Mouse (Mus musculus): ENCODE measurements at regions not wholly inside any gene's neighbourhood (a gene's known extent, or its start where the extent isn't known, plus 50 kb on each side); places are given as distances from the start of the nearest gene placed in this dataset.

GRCm38 (mm10) chr2:118013156-118013555, 98.5 kb upstream of the Thbs1 start:
- Histone ChIP-seq H3K9ac (no peak overlapping the region), H3K36me3 (ENCODE audit: poor library complexity, severe bottlenecking) (no peaks in the 10 kb centered on the region), H3K27me3 (no peaks in the 10 kb centered on the region), H3K4me1 (no peaks in the 10 kb centered on the region), H3K4me3 (no peak overlapping the region), H3K27ac (no peak overlapping the region), H3K9me3 (replicated peaks) (no peaks in the 10 kb centered on the region), H3K4me2 (no peak overlapping the region)
- 84% methylated on average over 3 of the region's 3 CpGs for WGBS
- ATAC-seq = no peak

DNA sequence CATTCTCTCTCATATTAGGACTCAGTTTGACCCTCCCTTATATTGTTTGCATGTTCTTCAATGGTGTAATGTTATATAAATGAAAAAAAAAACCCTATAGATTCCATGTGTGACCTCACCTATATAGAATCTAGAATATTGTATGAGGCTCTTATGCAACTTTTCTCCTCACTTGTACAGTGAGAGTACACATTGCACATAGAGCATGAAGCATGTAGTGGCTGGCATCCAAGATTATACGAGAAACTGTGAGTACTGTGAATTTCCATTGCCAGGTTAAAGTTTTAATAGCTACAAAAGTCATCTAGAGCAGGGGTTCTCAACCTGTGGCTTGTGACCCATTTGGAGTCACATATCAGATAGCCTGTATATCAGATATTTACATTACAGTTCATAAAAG, 96.5 kb upstream of the Thbs1 start:
- Histone ChIP-seq H3K4me1 (no peaks in the 10 kb centered on the region), H3K36me3 (ENCODE audit: poor library complexity, severe bottlenecking) (no peaks in the 10 kb centered on the region), H3K27me3 (no peaks in the 10 kb centered on the region), H3K9me3 (replicated peaks) (no peaks in the 10 kb centered on the region), H3K4me3 (no peak overlapping the region), H3K27ac (no peak overlapping the region), H3K4me2 (no peak overlapping the region), H3K9ac (no peak overlapping the region)
- no peak for ATAC-seq
- 79% methylated on average over 1 of the region's 1 CpGs for WGBS

DNA sequence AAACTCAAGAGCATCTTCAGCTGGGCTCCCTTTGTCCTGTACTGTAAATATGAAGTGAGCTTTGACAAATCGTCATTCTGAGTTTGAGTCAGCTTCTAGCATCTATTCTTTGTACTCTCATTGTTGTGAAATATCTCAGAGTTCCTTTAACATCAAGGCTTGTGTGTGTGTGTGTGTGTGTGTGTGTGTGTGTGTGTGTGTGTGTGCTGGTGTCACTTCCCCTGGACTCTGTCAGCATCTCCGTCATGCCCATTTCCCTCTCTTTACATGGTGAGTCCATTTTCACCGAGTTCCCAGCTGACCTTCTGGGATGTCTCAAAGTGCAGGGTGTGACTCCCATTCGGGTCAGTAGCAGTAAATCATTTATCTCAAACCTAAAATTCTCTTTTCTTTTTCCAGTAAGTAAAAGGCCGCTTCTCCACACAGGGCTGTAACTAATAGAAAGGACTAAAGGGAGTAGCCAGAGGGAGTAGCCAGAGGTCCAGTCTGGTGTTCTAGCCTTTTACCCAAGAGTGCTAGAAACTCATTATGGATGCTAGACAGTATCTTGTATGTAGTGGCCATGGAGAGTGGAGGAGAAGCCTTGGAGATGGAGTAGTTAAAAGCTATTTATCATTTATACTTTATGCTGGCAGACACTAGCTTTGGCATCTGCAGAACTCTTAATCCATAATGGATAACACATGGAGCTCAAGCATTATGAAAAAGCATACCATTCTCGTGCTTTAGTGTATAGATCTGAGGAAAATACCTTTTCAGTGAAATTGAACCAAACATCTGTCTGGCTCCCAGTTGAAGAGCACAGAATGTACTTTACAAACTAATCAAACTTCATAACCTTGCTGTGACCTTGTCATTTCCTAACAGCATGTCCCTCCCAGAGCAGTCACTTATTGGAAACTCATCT, 85.6 kb upstream of the Thbs1 start:
- Histone ChIP-seq H3K27me3 (no peaks in the 10 kb centered on the region), H3K27ac (no peak overlapping the region), H3K4me3 (no peak overlapping the region), H3K9ac (no peak overlapping the region), H3K4me1 (no peaks in the 10 kb centered on the region), H3K9me3 (replicated peaks) (no peaks in the 10 kb centered on the region), H3K36me3 (ENCODE audit: poor library complexity, severe bottlenecking) (no peaks in the 10 kb centered on the region), H3K4me2 (no peak overlapping the region)
- WGBS = 85% methylated on average over 6 of the region's 6 CpGs
- no peak for ATAC-seq

DNA sequence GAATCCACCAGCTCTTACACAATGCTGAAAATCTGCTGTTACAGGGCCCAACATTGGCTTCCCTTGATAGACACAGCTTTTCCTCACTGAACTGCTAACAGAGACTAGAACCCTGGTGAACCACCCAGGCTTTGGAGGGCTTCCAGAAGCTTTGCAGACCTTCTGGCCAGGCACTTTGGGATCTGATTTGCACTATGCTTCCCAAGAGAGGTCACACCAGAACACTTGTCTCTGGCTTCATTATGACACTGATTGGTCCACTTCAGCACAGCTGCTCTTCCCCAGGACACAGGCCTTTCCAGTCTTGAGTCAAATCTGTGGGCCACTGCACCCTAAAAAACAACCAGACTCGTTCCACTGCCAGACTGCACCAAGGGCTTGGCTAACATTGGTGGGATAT, 82.8 kb upstream of the Thbs1 start:
- Histone ChIP-seq H3K4me1 (no peaks in the 10 kb centered on the region), H3K9ac (no peak overlapping the region), H3K4me3 (no peak overlapping the region), H3K36me3 (ENCODE audit: poor library complexity, severe bottlenecking) (no peaks in the 10 kb centered on the region), H3K4me2 (no peak overlapping the region), H3K27me3 (no peaks in the 10 kb centered on the region), H3K9me3 (replicated peaks) (no peaks in the 10 kb centered on the region), H3K27ac (no peak overlapping the region)
- ATAC-seq = no peak
- WGBS = 80% methylated on average over 1 of the region's 1 CpGs

GRCm38 (mm10) chr2:118029470-118030108, 82.1 kb upstream of the Thbs1 start:
- no peaks in the 10 kb centered on the region for H3K36me3 ChIP-seq (ENCODE audit: poor library complexity, severe bottlenecking)
- no peak overlapping the region for H3K27ac ChIP-seq
- H3K4me2 ChIP-seq = no peak overlapping the region
- H3K27me3 ChIP-seq = no peaks in the 10 kb centered on the region
- no peaks in the 10 kb centered on the region for H3K4me1 ChIP-seq
- H3K4me3 ChIP-seq = no peak overlapping the region
- 75% methylated on average over 1 of the region's 1 CpGs for WGBS
- no peak for ATAC-seq
- no peaks in the 10 kb centered on the region for H3K9me3 ChIP-seq (replicated peaks)
- no peak overlapping the region for H3K9ac ChIP-seq

GRCm38 (mm10) chr2:118031662-118032061, 80.0 kb upstream of the Thbs1 start:
- 68% methylated on average over 2 of the region's 2 CpGs for WGBS
- Histone ChIP-seq H3K4me2 (no peak overlapping the region), H3K4me1 (no peaks in the 10 kb centered on the region), H3K27me3 (no peaks in the 10 kb centered on the region), H3K9ac (no peak overlapping the region), H3K27ac (no peak overlapping the region), H3K4me3 (no peak overlapping the region), H3K9me3 (replicated peaks) (no peaks in the 10 kb centered on the region), H3K36me3 (ENCODE audit: poor library complexity, severe bottlenecking) (no peaks in the 10 kb centered on the region)
- ATAC-seq = no peak

DNA sequence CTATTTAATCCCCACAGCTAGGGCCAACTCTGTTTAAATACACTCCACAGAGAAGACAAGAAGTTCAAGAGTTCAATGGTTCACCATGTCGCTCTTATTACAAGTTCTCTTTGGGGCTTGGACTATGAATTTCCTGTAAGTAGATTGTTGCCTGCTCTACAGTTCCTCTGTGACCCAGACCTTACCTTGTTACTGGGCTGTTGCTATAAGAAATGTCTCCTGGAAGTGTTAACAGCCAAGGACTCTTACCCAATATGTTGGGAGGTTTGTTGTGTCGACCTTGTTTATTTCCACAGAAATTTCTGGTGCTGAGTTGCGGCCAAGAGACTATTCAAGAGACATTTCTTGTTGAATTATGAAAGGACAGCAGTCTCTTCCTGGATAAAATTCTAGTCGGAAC, 78.3 kb upstream of the Thbs1 start:
- 91% methylated on average over 4 of the region's 4 CpGs for WGBS
- H3K4me3 ChIP-seq = no peak overlapping the region
- no peak for ATAC-seq
- no peaks in the 10 kb centered on the region for H3K36me3 ChIP-seq (ENCODE audit: poor library complexity, severe bottlenecking)
- H3K27me3 ChIP-seq = no peaks in the 10 kb centered on the region
- H3K27ac ChIP-seq = no peak overlapping the region
- no peaks in the 10 kb centered on the region for H3K4me1 ChIP-seq
- H3K4me2 ChIP-seq = no peak overlapping the region
- H3K9ac ChIP-seq = no peak overlapping the region
- H3K9me3 ChIP-seq (replicated peaks) = no peaks in the 10 kb centered on the region

GRCm38 (mm10) chr2:118034026-118034425, 77.7 kb upstream of the Thbs1 start:
- WGBS = 94% methylated on average over 3 of the region's 3 CpGs
- Histone ChIP-seq H3K9ac (no peak overlapping the region), H3K27ac (no peak overlapping the region), H3K4me1 (no peaks in the 10 kb centered on the region), H3K4me3 (no peak overlapping the region), H3K9me3 (replicated peaks) (no peaks in the 10 kb centered on the region), H3K4me2 (no peak overlapping the region), H3K27me3 (no peaks in the 10 kb centered on the region), H3K36me3 (ENCODE audit: poor library complexity, severe bottlenecking) (no peaks in the 10 kb centered on the region)
- no peak for ATAC-seq

- H3K9ac ChIP-seq = no peak overlapping the region
- H3K27me3 ChIP-seq = no peaks in the 10 kb centered on the region
- no peaks in the 10 kb centered on the region for H3K36me3 ChIP-seq (ENCODE audit: poor library complexity, severe bottlenecking)
- H3K27ac ChIP-seq = no peak overlapping the region
- H3K4me2 ChIP-seq = no peak overlapping the region
- no peak for ATAC-seq
- H3K4me1 ChIP-seq = no peaks in the 10 kb centered on the region
- WGBS = 100% methylated on average over 1 of the region's 1 CpGs
- H3K9me3 ChIP-seq (replicated peaks) = no peaks in the 10 kb centered on the region
- H3K4me3 ChIP-seq = no peak overlapping the region
Observed at GRCm38 (mm10) chr2:118035333-118035732, 76.3 kb upstream of the Thbs1 start.

DNA sequence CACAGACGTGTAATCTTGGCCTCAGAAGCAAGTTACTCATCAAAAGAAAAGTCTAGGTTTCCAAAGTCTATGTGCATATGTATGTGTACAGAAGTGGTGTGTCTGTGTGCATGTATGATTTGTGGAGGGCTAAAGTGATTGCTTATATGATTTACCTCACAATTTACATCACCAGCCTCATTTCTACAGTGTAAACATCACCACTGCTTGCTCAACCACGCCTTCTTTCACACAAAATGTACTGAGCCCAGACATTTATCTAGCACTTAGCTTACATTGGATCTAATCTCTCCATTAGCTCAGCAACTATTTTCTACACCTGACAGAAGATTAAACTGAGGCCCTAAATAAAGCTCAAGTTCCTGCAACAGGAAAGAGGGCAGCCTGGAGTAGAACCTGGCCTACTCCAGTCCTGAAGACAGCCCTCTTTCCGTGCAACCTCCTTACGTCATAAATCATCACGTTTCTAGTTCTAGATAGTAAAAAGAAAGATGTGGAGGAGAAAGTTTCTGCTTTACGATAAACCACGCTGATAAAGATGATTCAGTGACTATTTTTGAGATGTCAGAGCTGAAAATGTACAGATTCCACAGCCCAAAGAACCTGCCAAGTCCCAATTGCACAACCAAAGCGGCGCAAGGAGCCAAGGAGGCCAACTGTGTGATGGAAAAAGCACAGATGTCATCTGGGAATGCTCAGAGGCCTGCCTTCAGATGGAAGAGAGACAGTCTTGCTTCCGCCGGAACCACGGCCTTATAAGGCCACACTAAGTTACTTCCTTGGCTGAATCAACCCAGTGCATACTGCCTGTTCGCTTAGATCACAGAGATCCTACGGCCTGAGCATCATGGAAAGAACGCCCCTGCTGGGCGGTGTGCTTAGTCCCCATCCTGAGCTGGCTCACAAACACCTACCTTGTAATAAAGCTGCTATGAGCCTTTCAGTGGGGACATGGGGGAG, 72.5 kb upstream of the Thbs1 start:
- no peak for ATAC-seq
- H3K27me3 ChIP-seq = no peaks in the 10 kb centered on the region

DNA sequence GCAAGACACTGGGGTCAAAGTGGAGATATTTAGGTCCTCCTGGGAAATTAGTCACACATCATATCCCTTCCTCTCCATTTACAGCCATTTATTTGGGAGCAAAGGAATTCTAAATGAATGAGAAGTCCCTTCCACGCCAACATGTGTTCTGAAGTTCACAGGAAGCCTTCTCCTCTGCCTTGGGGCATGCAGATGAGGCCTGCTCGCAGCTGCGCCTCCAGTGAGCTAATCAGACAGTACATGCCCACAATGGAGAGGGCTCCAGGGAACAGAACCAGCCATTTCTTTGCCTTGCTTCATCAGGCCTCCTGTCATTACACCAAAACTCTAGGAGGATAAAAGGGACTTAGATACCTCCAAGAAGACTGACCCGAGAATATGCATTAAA, 71.9 kb upstream of the Thbs1 start:
- no peak overlapping the region for H3K27ac ChIP-seq
- no peaks in the 10 kb centered on the region for H3K36me3 ChIP-seq (ENCODE audit: poor library complexity, severe bottlenecking)
- H3K9ac ChIP-seq = no peak overlapping the region
- 79% methylated on average over 4 of the region's 4 CpGs for WGBS
- no peaks in the 10 kb centered on the region for H3K4me1 ChIP-seq
- H3K9me3 ChIP-seq (replicated peaks) = no peaks in the 10 kb centered on the region
- H3K27me3 ChIP-seq = no peaks in the 10 kb centered on the region
- H3K4me2 ChIP-seq = no peak overlapping the region
- H3K4me3 ChIP-seq = no peak overlapping the region
- no peak for ATAC-seq

More for the DNA sequence above, 72.5 kb upstream of the Thbs1 start:
- WGBS = 93% methylated on average over 16 of the region's 16 CpGs
- no peaks in the 10 kb centered on the region for H3K4me1 ChIP-seq
- no peak overlapping the region for H3K9ac ChIP-seq
- H3K36me3 ChIP-seq (ENCODE audit: poor library complexity, severe bottlenecking) = no peaks in the 10 kb centered on the region
- no peak overlapping the region for H3K4me3 ChIP-seq
- H3K9me3 ChIP-seq (replicated peaks) = no peaks in the 10 kb centered on the region
- no peak overlapping the region for H3K27ac ChIP-seq
- H3K4me2 ChIP-seq = no peak overlapping the region
